Mouse (Mus musculus): ENCODE measurements around the gene Kcnd3. TPM values are rescaled to one million over a fixed set of nuclear protein-coding genes. Genes with fewer than 3 reads are reported as not detected.

Kcnd3 gene
- polyA plus RNA-seq, 2 experiments = 1.0 to 2.0 TPM

DNA sequence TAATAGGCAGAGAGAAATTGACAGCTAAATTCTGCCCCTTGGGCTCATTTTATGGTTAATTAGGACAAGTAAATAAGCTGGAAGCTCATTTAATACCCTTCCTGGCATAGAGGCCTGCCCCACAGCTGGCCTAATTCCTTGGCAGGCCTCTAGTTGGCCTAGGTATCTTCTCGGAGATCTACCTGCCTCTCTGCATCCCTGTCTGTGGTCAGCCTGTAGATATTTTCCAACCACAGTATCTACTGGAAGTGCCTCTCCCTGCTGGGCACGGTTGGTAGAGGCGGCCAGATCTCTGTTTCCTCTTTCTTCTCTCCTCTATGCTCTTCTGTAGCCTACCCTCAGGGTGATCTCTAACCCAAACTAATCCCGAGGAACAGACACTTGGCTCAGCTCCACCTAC is 267.8 kb downstream of the Kcnd3 start:
- DNase-seq (ENCODE audit: low spot score) (no peak), ATAC-seq (ENCODE audit: low FRiP score, low read depth) (no peak)
- no peak for TF ChIP-seq POLR2A (IDR thresholded peaks at IDR 0.05; ENCODE audit: borderline replicate concordance, extremely low read depth, insufficient read depth, insufficient read length)
- no peaks in the 10 kb centered on the region for H3K9me3 ChIP-seq (ENCODE audit: control insufficient read depth, low read length)
- 64% methylated on average over 4 of the region's 4 CpGs for WGBS
- no peaks in the 10 kb centered on the region for H3K27me3 ChIP-seq (ENCODE audit: control insufficient read depth, insufficient read depth, low read length)
- H3K4me1 ChIP-seq (ENCODE audit: control insufficient read depth, insufficient read depth, low read length) = no peaks in the 10 kb centered on the region
- H3K4me3 ChIP-seq (replicated peaks; ENCODE audit: low read length) = no peak overlapping the region
- no peak overlapping the region for H3K27ac ChIP-seq (replicated peaks; ENCODE audit: low read depth, low read length)
- H3K4me2 ChIP-seq (replicated peaks; ENCODE audit: low read depth, low read length, severe bottlenecking) = no peak overlapping the region
- no peaks in the 10 kb centered on the region for H3K36me3 ChIP-seq (ENCODE audit: control insufficient read depth, insufficient read depth, low read length)
- H3K9ac ChIP-seq (ENCODE audit: low read depth, low read length, severe bottlenecking) = no peak overlapping the region

DNA sequence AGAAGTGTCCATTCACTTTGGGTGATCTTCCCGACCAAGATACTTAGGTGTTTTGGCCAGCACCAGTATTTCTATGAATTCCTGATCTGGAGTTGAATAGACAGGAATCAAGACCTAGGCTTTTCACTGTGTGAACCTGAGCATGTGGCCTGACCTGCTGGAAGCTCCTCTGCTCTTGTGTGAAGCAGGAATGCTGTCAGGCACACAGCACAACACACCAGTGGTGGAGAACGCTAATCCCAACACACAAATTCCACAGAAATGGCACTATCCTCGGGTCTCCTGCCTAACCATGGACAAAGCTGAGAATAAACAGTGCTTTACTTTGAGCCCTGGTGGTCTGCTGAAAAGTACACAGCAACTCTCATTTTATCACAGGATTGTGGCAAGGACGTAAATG is 268.4 kb downstream of the Kcnd3 start:
- H3K4me3 ChIP-seq (replicated peaks; ENCODE audit: low read length) = no peak overlapping the region
- no peak for TF ChIP-seq POLR2A (IDR thresholded peaks at IDR 0.05; ENCODE audit: borderline replicate concordance, extremely low read depth, insufficient read depth, insufficient read length)
- no peak overlapping the region for H3K27ac ChIP-seq (replicated peaks; ENCODE audit: low read depth, low read length)
- H3K27me3 ChIP-seq (ENCODE audit: control insufficient read depth, insufficient read depth, low read length) = no peaks in the 10 kb centered on the region
- no peaks in the 10 kb centered on the region for H3K4me1 ChIP-seq (ENCODE audit: control insufficient read depth, insufficient read depth, low read length)
- no peaks in the 10 kb centered on the region for H3K36me3 ChIP-seq (ENCODE audit: control insufficient read depth, insufficient read depth, low read length)
- H3K9me3 ChIP-seq (ENCODE audit: control insufficient read depth, low read length) = no peaks in the 10 kb centered on the region
- WGBS = 65% methylated on average over 4 of the region's 4 CpGs
- H3K9ac ChIP-seq (ENCODE audit: low read depth, low read length, severe bottlenecking) = no peak overlapping the region
- ATAC-seq (ENCODE audit: low FRiP score, low read depth) = no peak
- no peak for DNase-seq (ENCODE audit: low spot score)
- H3K4me2 ChIP-seq (replicated peaks; ENCODE audit: low read depth, low read length, severe bottlenecking) = no peak overlapping the region

DNA sequence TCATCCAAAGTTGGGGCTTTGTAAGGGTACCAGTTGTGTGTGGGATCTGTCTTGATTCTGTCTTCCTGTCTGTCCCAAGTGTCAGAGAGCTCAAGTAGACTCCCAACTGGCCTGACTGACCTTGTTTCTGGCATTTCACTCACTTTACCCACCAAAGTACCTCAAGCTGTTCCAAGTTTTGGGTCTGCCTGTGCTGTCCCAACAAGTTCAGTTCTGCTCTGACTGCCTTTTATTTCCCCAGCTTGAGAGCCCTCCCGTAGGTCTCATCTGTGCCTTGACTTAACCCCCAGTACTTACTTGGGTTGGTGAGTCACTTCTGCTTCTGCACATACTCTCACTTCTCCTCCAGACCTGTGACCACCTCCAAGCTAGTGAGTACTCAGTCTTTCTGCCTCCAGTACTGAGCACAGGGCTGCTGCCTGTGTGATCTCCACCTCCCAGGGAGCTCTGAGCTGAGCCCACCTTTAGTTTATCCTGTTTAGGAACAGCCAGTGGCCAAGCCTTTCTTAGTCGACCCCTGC is 269.6 kb downstream of the Kcnd3 start:
- no peak overlapping the region for H3K27ac ChIP-seq (replicated peaks; ENCODE audit: low read depth, low read length)
- 76% methylated on average over 2 of the region's 2 CpGs for WGBS
- ATAC-seq (ENCODE audit: low FRiP score, low read depth) (no peak), DNase-seq (ENCODE audit: low spot score) (no peak)
- TF ChIP-seq POLR2A (IDR thresholded peaks at IDR 0.05; ENCODE audit: borderline replicate concordance, extremely low read depth, insufficient read depth, insufficient read length) = no peak
- peaks cover under 1% of the 10 kb centered on the region; the same call in 1 of the 2 replicates for H3K36me3 ChIP-seq (ENCODE audit: control insufficient read depth, insufficient read depth, low read length)
- no peak overlapping the region for H3K4me3 ChIP-seq (replicated peaks; ENCODE audit: low read length)
- H3K4me2 ChIP-seq (replicated peaks; ENCODE audit: low read depth, low read length, severe bottlenecking) = no peak overlapping the region
- no peak overlapping the region for H3K9ac ChIP-seq (ENCODE audit: low read depth, low read length, severe bottlenecking)
- H3K4me1 ChIP-seq (ENCODE audit: control insufficient read depth, insufficient read depth, low read length) = no peaks in the 10 kb centered on the region
- no peaks in the 10 kb centered on the region for H3K9me3 ChIP-seq (ENCODE audit: control insufficient read depth, low read length)
- H3K27me3 ChIP-seq (ENCODE audit: control insufficient read depth, insufficient read depth, low read length) = no peaks in the 10 kb centered on the region

DNA sequence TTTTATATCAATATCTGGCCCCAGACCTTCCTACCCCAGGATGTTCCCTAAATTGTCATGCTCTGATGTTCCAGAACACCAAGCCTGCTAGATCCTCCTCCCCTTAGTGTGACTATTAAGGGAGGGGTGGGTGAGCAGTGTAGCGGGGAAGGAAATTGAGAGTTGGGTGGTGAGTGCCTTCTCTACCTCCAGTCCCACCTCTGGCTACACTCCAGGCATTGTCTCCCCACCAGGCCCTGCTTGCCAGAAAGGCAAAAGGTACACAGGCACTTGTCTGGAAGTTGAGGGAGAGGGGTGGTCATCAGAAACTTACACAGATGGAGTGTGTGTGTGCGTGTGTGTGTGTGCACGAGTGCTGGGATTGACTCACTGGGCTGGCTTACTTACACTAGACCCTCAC is 270.4 kb downstream of the Kcnd3 start:
- Histone ChIP-seq H3K9me3 (ENCODE audit: control insufficient read depth, low read length) (no peaks in the 10 kb centered on the region), H3K9ac (ENCODE audit: low read depth, low read length, severe bottlenecking) (no peak overlapping the region), H3K36me3 (ENCODE audit: control insufficient read depth, insufficient read depth, low read length) (peaks cover 6% of the 10 kb centered on the region; the same call in 1 of the 2 replicates), H3K4me2 (replicated peaks; ENCODE audit: low read depth, low read length, severe bottlenecking) (no peak overlapping the region), H3K27me3 (ENCODE audit: control insufficient read depth, insufficient read depth, low read length) (no peaks in the 10 kb centered on the region), H3K4me3 (replicated peaks; ENCODE audit: low read length) (no peak overlapping the region), H3K27ac (replicated peaks; ENCODE audit: low read depth, low read length) (no peak overlapping the region), H3K4me1 (ENCODE audit: control insufficient read depth, insufficient read depth, low read length) (no peaks in the 10 kb centered on the region)
- TF ChIP-seq POLR2A (IDR thresholded peaks at IDR 0.05; ENCODE audit: borderline replicate concordance, extremely low read depth, insufficient read depth, insufficient read length) = no peak
- 100% methylated on average over 3 of the region's 3 CpGs for WGBS
- ATAC-seq (ENCODE audit: low FRiP score, low read depth) (no peak), DNase-seq (ENCODE audit: low spot score) (no peak)

Other genes starting within 250 kb of the Kcnd3 start
- gene Ddx20, start 235.2 kb downstream of the Kcnd3 start, polyA plus RNA-seq (2012; rRNA removed) = 19.8 and 20.5 TPM in 2 replicates
- gene Ddx20, start 235.2 kb downstream of the Kcnd3 start, polyA plus RNA-seq (2014; fragmentation: Nextera tagmentation; extraction: Ambion mirVana) = 28.8 and 34.9 TPM in 2 replicates

Measured in limb, embryonic 14.5 days (tissue).